Mouse (Mus musculus) midbrain, embryonic 15.5 days (tissue): Measurements from ENCODE around the gene Echs1. TPM values are rescaled to one million over a fixed set of nuclear protein-coding genes. Genes with fewer than 3 reads are reported as not detected.

Experiments used
- ATAC-seq: fragments of 200-750 bp; cut with Nextera tagmentation; replicated peaks from 2 replicates; pipeline ENCODE4 v1.8.0; 2017; ENCODE audit warnings: moderate TSS enrichment
- H3K27ac ChIP-seq: fragments of 300-500 bp; sonication (generic); 2 replicates; pipeline ENCODE4 v1.5.1; 2015; ENCODE audit warnings: mild to moderate bottlenecking, inconsistent platforms
- H3K27me3 ChIP-seq: fragments of 300-500 bp; sonication (generic); replicated peaks from 2 replicates; pipeline ENCODE4 v1.6.1; 2015; ENCODE audit warnings: inconsistent platforms
- H3K36me3 ChIP-seq: fragments of 300-500 bp; sonication (generic); replicated peaks from 2 replicates; pipeline ENCODE4 v1.6.1; 2015; ENCODE audit warnings: inconsistent platforms
- H3K4me1 ChIP-seq: fragments of 300-500 bp; sonication (generic); 2 replicates; pipeline ENCODE4 v1.6.1; 2015; ENCODE audit warnings: inconsistent platforms
- H3K4me2 ChIP-seq: fragments of 300-500 bp; sonication (generic); 2 replicates; pipeline ENCODE4 v1.6.1; 2015; ENCODE audit warnings: inconsistent platforms, mild to moderate bottlenecking, moderate library complexity
- H3K4me3 ChIP-seq: fragments of 300-500 bp; sonication (generic); 2 replicates; pipeline ENCODE4 v1.5.1; 2015; ENCODE audit warnings: mild to moderate bottlenecking, inconsistent platforms
- H3K9ac ChIP-seq: fragments of 300-500 bp; sonication (generic); 2 replicates; pipeline ENCODE4 v1.6.1; 2015; ENCODE audit warnings: mild to moderate bottlenecking, inconsistent platforms
- H3K9me3 ChIP-seq: fragments of 300-500 bp; sonication (generic); 2 replicates; pipeline ENCODE4 v1.6.1; 2016; ENCODE audit warnings: inconsistent platforms
- WGBS: fragments of 180-500 bp; shearing (Covaris S2); methylation state at CpG from one replicate; pipeline ENCODE4 v1.1.7; 2015; ENCODE audit warnings: mixed read lengths; 5-methylcytosine and 5-hydroxymethylcytosine counted together
- polyA plus RNA-seq: library from polyadenylated mRNA; unstranded; fragments of >200 nt; fragmentation: Nextera tagmentation; extraction: Ambion mirVana; gene quantifications from 2 replicates; pipeline ENCODE4 v1.2.1, GENCODE M21; 2015

Echs1 gene
- polyA plus RNA-seq, 1 experiment from 2014 or later, result 107 TPM

DNA sequence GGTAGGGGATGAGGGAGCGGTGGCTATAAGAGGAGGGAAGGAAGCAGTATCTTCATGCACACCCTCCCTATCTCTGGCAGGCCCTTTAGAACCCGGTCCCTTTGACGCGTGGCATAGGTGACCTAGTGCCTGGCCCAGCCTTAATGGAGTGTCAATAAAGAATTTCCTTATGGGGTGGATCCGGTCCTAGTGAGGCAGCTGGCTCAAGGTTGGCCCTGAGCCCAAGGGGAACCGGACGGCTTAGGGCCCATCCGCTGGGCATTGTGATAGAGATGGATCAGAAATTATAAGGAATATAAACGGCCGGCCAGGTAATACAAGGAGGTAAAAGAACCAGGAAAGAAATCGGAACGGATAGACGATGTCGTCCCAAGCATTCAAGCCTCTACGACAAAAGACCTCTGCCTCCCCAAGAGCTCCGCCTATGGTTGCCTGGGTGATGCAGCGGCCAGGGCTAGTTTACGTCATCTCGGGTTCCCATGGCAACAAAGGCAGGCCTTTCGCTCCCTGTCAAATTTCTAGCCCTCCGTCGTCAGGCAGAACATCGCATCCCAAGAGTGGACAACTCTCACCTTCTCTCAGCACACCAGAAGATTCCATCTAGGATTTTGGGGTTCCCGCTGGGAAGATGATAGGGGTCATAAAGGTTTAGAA is 35.6 kb downstream of the Echs1 start:
- Histone ChIP-seq H3K4me2 (peak overlapping the region; percentile 51), H3K9me3 (no peaks in the 10 kb centered on the region), H3K36me3 (no peaks in the 10 kb centered on the region), H3K27ac (peak overlapping the region; percentile 96), H3K4me3 (peak overlapping the region; percentile 66), H3K4me1 (peaks cover 31% of the 10 kb centered on the region), H3K27me3 (no peaks in the 10 kb centered on the region), H3K9ac (peak overlapping the region; percentile 76)
- WGBS, result under 1% methylated on average over 24 of the region's 24 CpGs
- peak; percentile 79 for ATAC-seq

DNA sequence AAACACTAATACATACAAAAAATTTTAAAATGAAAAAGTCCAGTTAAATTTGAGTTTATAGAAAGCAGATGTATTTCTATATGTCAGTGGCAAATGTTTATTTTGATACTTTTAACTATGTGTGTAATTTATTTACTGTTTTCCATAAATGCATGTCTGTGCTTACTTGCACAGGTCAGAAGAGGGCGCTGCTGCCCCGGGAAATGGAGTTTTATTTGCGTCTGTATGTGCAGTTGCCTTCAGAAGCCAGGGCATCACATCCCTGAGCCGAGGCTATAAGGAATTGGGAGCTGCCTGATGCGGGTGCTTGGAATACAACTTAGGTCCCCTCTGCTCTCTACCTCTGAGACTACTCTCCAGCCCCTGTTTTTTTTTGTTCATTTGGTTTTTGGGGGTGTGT is 37.6 kb downstream of the Echs1 start:
- peaks cover 5% of the 10 kb centered on the region; the same call in 1 of the 2 replicates for H3K27me3 ChIP-seq
- ATAC-seq, result no peak
- H3K36me3 ChIP-seq, result no peaks in the 10 kb centered on the region; the same call in 1 of the 2 replicates
- 7% methylated on average over 5 of the region's 5 CpGs for WGBS
- no peak overlapping the region for H3K27ac ChIP-seq
- H3K4me2 ChIP-seq, result peak overlapping the region; percentile 51; the same call in 1 of the 2 replicates
- no peak overlapping the region for H3K9ac ChIP-seq
- H3K4me1 ChIP-seq, result peaks cover 31% of the 10 kb centered on the region
- H3K4me3 ChIP-seq, result no peak overlapping the region
- no peaks in the 10 kb centered on the region for H3K9me3 ChIP-seq

DNA sequence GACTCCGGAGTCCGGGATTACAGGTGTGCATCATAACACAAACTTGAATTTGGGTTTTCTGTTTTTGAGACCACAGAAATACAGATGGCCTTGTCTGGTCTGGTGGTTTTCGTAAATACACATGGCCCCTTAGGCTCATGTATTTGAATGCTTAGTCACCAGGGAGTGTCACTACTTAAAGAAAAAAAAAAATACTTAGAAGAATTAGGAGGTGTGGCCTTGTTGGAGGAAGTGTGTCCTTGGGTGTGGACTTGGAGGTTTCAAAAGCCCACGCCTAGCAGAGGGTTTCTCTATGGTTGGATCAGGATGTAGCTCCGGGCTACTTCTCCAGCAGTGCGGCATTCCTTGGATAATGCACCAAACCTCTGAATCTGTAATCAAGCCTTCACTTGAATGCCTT is 38.6 kb downstream of the Echs1 start:
- Histone ChIP-seq H3K4me2 (no peak overlapping the region), H3K9ac (no peak overlapping the region), H3K27ac (no peak overlapping the region), H3K27me3 (peaks cover 12% of the 10 kb centered on the region), H3K4me1 (peaks cover 26% of the 10 kb centered on the region), H3K36me3 (peaks cover 8% of the 10 kb centered on the region; the same call in 1 of the 2 replicates), H3K4me3 (no peak overlapping the region), H3K9me3 (no peaks in the 10 kb centered on the region)
- ATAC-seq, result no peak
- WGBS, result 83% methylated on average over 6 of the region's 6 CpGs

DNA sequence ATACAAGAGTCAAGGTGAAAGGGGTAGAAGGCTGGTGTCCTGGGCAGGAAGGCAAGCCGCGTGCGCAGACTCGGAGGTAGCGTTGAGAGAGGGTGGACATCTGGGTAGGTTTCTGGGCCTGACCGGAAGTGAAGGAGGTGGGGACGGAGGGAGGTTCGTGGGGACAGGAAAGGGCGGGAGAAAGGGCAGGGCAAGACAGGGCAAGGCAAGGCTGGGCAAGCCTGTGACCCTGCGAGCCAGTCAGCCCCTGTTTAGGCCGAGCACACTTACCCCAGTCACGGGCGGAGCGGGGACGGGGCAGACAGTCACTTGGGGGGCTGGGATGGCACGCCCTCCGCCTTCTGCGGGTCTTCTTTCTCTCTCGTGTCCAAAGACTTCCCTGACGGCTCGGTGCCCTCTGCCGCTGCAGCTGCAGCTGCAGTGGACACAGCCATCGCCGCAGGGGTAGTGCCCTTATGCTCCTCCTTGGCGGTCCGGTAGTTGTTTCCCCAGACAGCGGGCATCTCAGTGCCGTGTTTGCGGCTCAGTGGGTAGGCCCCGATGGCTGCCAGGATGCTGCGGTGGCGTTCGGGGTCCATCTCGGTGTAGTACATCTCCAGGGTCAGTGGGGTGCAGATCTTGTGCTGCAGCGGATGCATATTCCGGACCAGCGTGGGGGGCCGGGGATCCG is 46.1 kb downstream of the Echs1 start:
- H3K9ac ChIP-seq, result no peak overlapping the region
- peaks cover 76% of the 10 kb centered on the region for H3K27me3 ChIP-seq
- 29% methylated on average over 39 of the region's 39 CpGs for WGBS
- H3K4me1 ChIP-seq, result no peaks in the 10 kb centered on the region
- no peak overlapping the region for H3K27ac ChIP-seq
- H3K4me2 ChIP-seq, result peak overlapping the region; percentile 11; the same call in 1 of the 2 replicates
- H3K9me3 ChIP-seq, result no peaks in the 10 kb centered on the region
- H3K36me3 ChIP-seq, result peaks cover 18% of the 10 kb centered on the region; the same call in 1 of the 2 replicates
- no peak for ATAC-seq
- H3K4me3 ChIP-seq, result no peak overlapping the region

DNA sequence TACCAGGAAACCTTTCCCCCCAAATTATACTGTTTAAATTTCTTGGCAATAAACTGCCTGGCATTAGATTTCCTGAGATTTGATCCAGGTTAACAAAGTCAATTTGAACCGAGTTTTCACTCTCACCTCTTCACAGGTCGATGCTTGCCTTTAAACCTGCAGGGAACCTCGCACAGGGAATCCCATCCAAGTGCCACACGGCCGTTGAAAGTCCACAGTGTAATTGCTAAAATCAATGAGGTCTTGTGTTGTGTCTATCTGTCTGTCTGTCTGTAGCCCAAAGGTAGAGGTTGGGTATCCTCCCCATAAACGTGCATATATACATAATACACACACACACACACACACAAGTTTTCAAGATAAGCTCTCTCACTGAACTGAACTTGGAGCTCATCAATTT is 48.9 kb downstream of the Echs1 start:
- ATAC-seq, result no peak

DNA sequence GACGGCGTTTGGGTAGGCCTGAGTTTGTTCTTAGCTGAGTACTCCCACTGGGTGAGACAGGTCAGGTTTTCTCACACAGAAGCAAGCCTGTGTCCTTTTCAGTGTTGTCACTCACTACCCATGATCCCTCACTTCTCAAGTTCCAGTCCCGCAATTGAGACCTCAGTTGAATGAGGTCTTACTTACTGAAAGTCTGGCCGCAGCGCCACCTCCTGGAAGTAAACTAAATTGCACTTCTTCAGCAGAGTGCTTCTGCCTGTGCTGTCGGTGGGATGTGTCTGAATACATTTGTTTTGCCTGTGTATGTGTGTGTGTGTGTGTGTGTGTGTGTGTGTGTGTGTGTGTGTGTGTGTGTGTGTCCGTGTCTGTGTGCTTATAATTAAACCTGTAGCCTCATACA is 53.2 kb downstream of the Echs1 start:
- Histone ChIP-seq H3K27me3 (peaks cover 60% of the 10 kb centered on the region), H3K4me3 (no peak overlapping the region), H3K9me3 (no peaks in the 10 kb centered on the region), H3K4me1 (peaks cover 37% of the 10 kb centered on the region), H3K36me3 (no peaks in the 10 kb centered on the region), H3K9ac (no peak overlapping the region), H3K27ac (no peak overlapping the region), H3K4me2 (no peak overlapping the region)
- no peak for ATAC-seq
- 15% methylated on average over 7 of the region's 7 CpGs for WGBS

More for the DNA sequence above, 48.9 kb downstream of the Echs1 start:
- no peak overlapping the region for H3K27ac ChIP-seq
- WGBS, result 68% methylated on average over 6 of the region's 6 CpGs
- no peak overlapping the region for H3K4me2 ChIP-seq
- H3K9me3 ChIP-seq, result no peaks in the 10 kb centered on the region
- no peaks in the 10 kb centered on the region for H3K4me1 ChIP-seq
- peaks cover 9% of the 10 kb centered on the region; the same call in 1 of the 2 replicates for H3K36me3 ChIP-seq
- no peak overlapping the region for H3K4me3 ChIP-seq
- no peak overlapping the region for H3K9ac ChIP-seq
- peaks cover 85% of the 10 kb centered on the region for H3K27me3 ChIP-seq

DNA sequence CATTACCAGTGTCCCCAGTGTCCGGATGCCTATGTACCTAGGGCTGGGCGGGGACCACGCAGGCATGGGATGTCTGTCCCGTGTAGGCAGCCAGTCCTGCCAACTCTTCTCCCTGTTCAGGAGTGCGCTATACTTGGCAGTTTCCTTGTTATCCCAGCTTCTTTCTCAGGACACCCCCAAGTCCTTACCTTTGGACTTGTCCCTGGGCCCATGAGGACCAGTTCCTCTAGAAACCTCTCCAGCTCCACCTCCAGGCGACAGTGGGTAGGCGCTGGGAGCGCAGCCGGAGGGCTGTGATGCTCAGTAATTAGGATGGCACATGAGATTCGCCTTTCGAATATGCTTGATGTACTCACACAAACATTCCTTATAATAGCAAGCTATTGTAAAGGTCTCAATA is 54.0 kb downstream of the Echs1 start:
- peaks cover 44% of the 10 kb centered on the region for H3K4me1 ChIP-seq
- no peak overlapping the region for H3K4me2 ChIP-seq
- H3K9ac ChIP-seq, result no peak overlapping the region
- no peak overlapping the region for H3K27ac ChIP-seq
- no peak for ATAC-seq
- H3K36me3 ChIP-seq, result no peaks in the 10 kb centered on the region
- no peaks in the 10 kb centered on the region for H3K9me3 ChIP-seq
- H3K4me3 ChIP-seq, result no peak overlapping the region
- WGBS, result 12% methylated on average over 11 of the region's 11 CpGs
- H3K27me3 ChIP-seq, result peaks cover 52% of the 10 kb centered on the region

DNA sequence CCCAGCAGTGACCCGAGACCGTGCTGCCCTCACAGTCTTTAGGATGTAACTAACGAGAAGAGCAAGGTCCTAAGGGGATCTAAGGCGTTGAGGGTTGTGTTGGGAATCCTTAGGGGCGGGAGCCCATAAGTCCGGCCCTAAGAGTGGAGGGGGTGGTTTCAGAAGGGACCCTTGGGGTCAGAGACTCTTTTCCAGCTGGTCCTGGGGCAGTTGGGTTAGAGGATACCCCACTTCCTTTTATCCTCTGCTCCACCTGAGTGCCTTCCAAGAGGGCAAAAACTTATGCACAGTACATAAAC is 54.5 kb downstream of the Echs1 start:
- WGBS, result 1% methylated on average over 6 of the region's 6 CpGs
- Histone ChIP-seq H3K27me3 (peaks cover 51% of the 10 kb centered on the region), H3K9ac (peak overlapping the region; percentile 45; the same call in 1 of the 2 replicates), H3K27ac (no peak overlapping the region), H3K4me3 (peak overlapping the region; percentile 34), H3K4me1 (peaks cover 49% of the 10 kb centered on the region), H3K4me2 (peak overlapping the region; percentile 67), H3K36me3 (no peaks in the 10 kb centered on the region), H3K9me3 (no peaks in the 10 kb centered on the region)
- no peak for ATAC-seq

DNA sequence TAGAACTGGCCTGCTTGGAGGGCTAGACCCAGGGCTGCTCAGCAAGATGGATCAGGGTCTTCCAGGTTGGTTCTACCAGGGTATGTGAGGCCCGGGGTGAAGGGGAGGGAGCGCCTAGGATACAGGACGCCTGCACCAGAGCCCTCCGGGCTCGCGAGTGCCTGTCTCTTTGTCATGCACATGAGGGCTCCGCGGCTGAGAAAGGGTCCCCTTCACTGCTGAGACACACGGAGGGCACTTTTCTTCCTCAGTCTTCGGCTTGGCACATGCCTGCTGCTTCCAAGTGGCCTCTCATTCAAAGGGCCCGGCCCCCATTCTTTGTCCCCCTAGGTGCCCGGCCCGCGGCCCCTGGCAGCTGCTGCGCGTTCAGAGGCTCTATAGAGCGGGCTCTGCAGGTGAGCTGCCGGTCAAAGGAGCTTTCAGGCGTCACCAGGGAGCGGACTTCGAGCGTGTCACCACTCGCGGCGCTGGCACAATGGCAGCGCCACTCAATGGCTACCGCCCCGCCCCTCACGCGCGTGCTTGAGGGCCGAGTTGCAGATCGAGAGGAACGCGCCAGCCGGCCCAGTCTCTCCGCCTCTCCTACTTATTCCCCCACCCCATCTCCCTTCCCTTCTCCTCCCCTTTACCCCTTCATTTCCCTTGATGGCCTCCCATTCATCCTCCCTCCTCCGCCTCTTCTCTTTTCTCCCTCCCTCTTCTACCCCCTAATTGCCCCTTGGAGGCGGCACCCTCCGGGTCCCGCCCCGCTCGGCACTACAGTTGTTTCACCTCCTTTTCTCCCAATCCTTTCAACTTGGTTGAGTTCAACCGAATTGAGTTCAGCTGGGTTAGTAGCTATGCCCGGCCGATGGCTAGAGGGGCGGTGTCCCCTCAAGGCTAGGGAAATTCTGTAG is 55.1 kb downstream of the Echs1 start:
- H3K27me3 ChIP-seq, result peaks cover 51% of the 10 kb centered on the region
- peak overlapping the region; percentile 34 for H3K4me3 ChIP-seq
- H3K9ac ChIP-seq, result peak overlapping the region; percentile 45
- H3K36me3 ChIP-seq, result no peaks in the 10 kb centered on the region
- no peaks in the 10 kb centered on the region for H3K9me3 ChIP-seq
- peak overlapping the region; percentile 67 for H3K4me2 ChIP-seq
- peak; percentile 40 for ATAC-seq
- H3K4me1 ChIP-seq, result peaks cover 50% of the 10 kb centered on the region
- H3K27ac ChIP-seq, result no peak overlapping the region
- under 1% methylated on average over 47 of the region's 47 CpGs for WGBS

DNA sequence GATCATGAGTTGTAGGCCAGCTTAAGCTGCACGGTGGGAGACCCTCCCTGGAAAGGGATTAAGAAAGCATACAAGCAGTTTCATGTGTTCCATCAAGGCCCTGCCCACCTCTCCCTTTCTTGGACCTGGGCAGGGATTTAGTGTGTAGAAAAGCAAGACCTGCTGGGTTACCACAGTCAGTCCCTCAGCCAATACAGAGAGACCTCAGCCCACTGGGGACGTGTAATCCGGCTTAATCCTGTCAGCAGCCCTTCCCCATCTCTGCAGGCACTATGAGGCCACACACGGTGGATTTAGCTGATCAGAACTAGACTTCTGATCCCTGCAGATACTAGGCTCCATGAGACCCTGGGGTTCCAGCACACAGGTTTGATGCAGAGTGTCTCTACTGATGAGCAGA is 56.7 kb downstream of the Echs1 start:
- 10% methylated on average over 4 of the region's 4 CpGs for WGBS
- H3K27me3 ChIP-seq, result peaks cover 43% of the 10 kb centered on the region
- H3K4me1 ChIP-seq, result peaks cover 50% of the 10 kb centered on the region
- no peaks in the 10 kb centered on the region for H3K9me3 ChIP-seq
- no peak overlapping the region for H3K27ac ChIP-seq
- no peaks in the 10 kb centered on the region for H3K36me3 ChIP-seq
- ATAC-seq, result no peak
- H3K4me3 ChIP-seq, result no peak overlapping the region
- no peak overlapping the region for H3K9ac ChIP-seq
- no peak overlapping the region for H3K4me2 ChIP-seq

DNA sequence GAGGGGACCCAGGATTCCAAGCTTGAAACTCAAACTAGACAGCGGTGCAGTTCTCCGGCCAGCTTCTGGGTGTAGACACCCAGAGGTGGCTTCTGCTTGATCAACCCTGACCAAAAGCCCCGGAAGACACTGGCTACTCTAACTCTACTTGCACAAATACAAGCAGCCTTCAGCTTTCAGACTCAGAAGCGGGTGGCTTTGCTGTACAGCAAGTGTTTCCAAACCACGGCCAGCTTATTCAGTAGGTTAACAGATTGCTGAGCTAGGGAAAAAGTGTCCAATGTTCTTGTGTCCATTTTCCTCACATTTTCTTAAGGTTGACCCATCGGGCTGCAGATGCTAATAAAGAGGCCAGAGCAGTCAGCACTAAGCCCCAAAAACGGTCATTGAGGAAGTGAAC is 57.7 kb downstream of the Echs1 start:
- peak overlapping the region; percentile 78 for H3K4me2 ChIP-seq
- H3K4me1 ChIP-seq, result peaks cover 50% of the 10 kb centered on the region
- H3K36me3 ChIP-seq, result no peaks in the 10 kb centered on the region
- H3K27ac ChIP-seq, result peak overlapping the region; percentile 81
- no peak for ATAC-seq
- no peaks in the 10 kb centered on the region for H3K9me3 ChIP-seq
- H3K9ac ChIP-seq, result peak overlapping the region; percentile 66
- 4% methylated on average over 7 of the region's 7 CpGs for WGBS
- H3K4me3 ChIP-seq, result peak overlapping the region; percentile 46
- peaks cover 42% of the 10 kb centered on the region for H3K27me3 ChIP-seq
